Mouse (Mus musculus) liver, embryonic 12.5 days (tissue): Measurements from ENCODE around the gene Thsd7b. TPM values are rescaled to one million over a fixed set of nuclear protein-coding genes. Genes with fewer than 3 reads are reported as not detected.

ENCODE experiments used
- ATAC-seq: fragments of 200-750 bp; cut with Nextera tagmentation; 2 replicates; pipeline ENCODE4 v1.8.0; 2017; ENCODE audit warnings: moderate number of reproducible peaks, mild to moderate bottlenecking, moderate library complexity
- H3K27ac ChIP-seq: fragments of 300-500 bp; sonication (generic); 2 replicates; pipeline ENCODE4 v1.5.1; 2016; ENCODE audit warnings: mild to moderate bottlenecking
- H3K27me3 ChIP-seq: fragments of 300-500 bp; sonication (generic); replicated peaks from 2 replicates; pipeline ENCODE4 v1.6.1; 2016; ENCODE audit warnings: mild to moderate bottlenecking, moderate library complexity
- H3K36me3 ChIP-seq: fragments of 300-500 bp; sonication (generic); 2 replicates; pipeline ENCODE4 v1.6.1; 2016; ENCODE audit warnings: mild to moderate bottlenecking, moderate library complexity
- H3K4me1 ChIP-seq: fragments of 300-500 bp; sonication (generic); 2 replicates; pipeline ENCODE4 v1.6.1; 2016
- H3K4me2 ChIP-seq: fragments of 300-500 bp; sonication (generic); 2 replicates; pipeline ENCODE4 v1.6.1; 2016; ENCODE audit warnings: mild to moderate bottlenecking, moderate library complexity
- H3K4me3 ChIP-seq: fragments of 300-500 bp; sonication (generic); 2 replicates; pipeline ENCODE4 v1.5.1; 2016; ENCODE audit warnings: mild to moderate bottlenecking, moderate library complexity
- H3K9ac ChIP-seq: fragments of 300-500 bp; sonication (generic); 2 replicates; pipeline ENCODE4 v1.6.1; 2016; ENCODE audit warnings: mild to moderate bottlenecking, moderate library complexity
- H3K9me3 ChIP-seq: fragments of 300-500 bp; sonication (generic); replicated peaks from 2 replicates; pipeline ENCODE4 v1.6.1; 2016; ENCODE audit warnings: mild to moderate bottlenecking, moderate library complexity
- WGBS: fragments of 180-500 bp; shearing (Covaris S2); methylation state at CpG from one replicate; pipeline ENCODE4 v1.1.7; 2016; ENCODE audit not compliant: insufficient replicate concordance; 5-methylcytosine and 5-hydroxymethylcytosine counted together
- polyA plus RNA-seq: library from polyadenylated mRNA; unstranded; fragments of >200 nt; fragmentation: Nextera tagmentation; extraction: Ambion mirVana; gene quantifications from 2 replicates; pipeline ENCODE4 v1.2.1, GENCODE M21; 2016

The Thsd7b gene
- polyA plus RNA-seq, 1 experiment from 2014 or later: 0.26 TPM

DNA sequence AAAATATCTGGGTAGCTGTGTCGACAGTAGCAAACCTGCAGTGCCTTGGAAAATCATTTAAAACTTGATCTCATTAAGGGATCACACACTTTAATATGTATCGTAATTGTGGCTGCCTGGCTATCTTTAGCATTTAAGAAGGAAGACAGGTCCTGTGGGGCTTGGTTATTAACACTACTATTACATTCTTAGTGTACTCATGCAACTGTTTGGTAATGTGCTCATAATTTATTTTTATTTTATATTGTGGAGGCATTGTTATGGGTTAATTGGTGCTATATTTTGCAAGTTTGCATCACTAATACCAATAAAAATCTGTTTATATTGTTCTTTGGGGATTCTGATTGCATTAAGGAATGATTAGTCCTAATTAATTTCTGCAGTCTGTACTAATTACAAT is 265.4 kb downstream of the Thsd7b start:
- no peak overlapping the region for H3K4me2 ChIP-seq
- no peaks in the 10 kb centered on the region for H3K36me3 ChIP-seq
- no peak for ATAC-seq
- no peak overlapping the region for H3K9ac ChIP-seq
- H3K27me3 ChIP-seq: no peaks in the 10 kb centered on the region
- H3K27ac ChIP-seq: no peak overlapping the region
- H3K4me1 ChIP-seq: no peaks in the 10 kb centered on the region
- H3K4me3 ChIP-seq: no peak overlapping the region
- 62% methylated on average over 2 of the region's 2 CpGs for WGBS
- H3K9me3 ChIP-seq: no peaks in the 10 kb centered on the region

DNA sequence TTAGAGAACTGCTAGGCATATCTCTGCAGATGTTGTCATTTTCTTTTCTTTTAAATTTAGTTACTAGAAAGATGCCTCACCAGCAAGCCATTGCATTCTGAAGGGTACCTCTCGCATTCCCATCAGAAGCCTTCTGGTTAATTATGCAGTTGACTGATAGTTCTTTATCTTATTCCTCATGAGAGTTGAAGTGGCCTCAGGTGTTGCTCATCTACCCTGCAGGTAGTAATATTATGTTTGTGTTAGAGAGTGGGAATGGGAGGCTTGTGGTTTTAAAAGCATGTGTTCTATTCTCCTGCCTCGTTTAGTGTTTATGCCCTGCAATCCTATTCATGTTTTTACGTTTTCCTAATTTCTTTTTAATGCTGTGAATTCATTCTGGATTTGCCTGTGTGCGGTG is 265.9 kb downstream of the Thsd7b start:
- Histone ChIP-seq H3K4me1 (no peaks in the 10 kb centered on the region), H3K4me2 (no peak overlapping the region), H3K36me3 (no peaks in the 10 kb centered on the region), H3K4me3 (no peak overlapping the region), H3K27me3 (no peaks in the 10 kb centered on the region), H3K9me3 (no peaks in the 10 kb centered on the region), H3K27ac (no peak overlapping the region), H3K9ac (no peak overlapping the region)
- no peak for ATAC-seq
- WGBS: 65% methylated on average over 4 of the region's 4 CpGs

DNA sequence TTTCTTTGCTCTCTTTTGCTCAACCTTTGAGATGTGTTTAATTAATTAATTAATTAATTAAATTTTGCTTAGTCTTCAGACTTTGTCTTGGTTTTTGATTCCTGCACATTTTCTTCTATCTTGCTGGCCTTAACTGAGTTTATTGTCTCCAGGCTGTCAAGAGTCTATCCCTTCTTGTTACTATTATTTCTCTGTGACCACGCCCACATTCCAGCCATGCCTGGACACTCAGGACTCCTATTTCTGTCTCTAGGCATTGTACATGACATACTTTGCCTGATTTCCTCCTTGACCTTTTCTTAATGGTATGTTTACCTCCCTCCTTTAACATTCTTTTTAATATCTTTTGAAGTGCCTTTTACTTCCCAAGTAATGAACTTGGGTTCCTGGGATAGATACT is 267.6 kb downstream of the Thsd7b start:
- H3K9ac ChIP-seq: no peak overlapping the region
- 31% methylated on average over 1 of the region's 1 CpGs for WGBS
- no peaks in the 10 kb centered on the region for H3K36me3 ChIP-seq
- H3K4me2 ChIP-seq: no peak overlapping the region
- ATAC-seq: no peak
- H3K27ac ChIP-seq: no peak overlapping the region
- no peak overlapping the region for H3K4me3 ChIP-seq
- no peaks in the 10 kb centered on the region for H3K27me3 ChIP-seq
- no peaks in the 10 kb centered on the region for H3K4me1 ChIP-seq
- H3K9me3 ChIP-seq: no peaks in the 10 kb centered on the region

DNA sequence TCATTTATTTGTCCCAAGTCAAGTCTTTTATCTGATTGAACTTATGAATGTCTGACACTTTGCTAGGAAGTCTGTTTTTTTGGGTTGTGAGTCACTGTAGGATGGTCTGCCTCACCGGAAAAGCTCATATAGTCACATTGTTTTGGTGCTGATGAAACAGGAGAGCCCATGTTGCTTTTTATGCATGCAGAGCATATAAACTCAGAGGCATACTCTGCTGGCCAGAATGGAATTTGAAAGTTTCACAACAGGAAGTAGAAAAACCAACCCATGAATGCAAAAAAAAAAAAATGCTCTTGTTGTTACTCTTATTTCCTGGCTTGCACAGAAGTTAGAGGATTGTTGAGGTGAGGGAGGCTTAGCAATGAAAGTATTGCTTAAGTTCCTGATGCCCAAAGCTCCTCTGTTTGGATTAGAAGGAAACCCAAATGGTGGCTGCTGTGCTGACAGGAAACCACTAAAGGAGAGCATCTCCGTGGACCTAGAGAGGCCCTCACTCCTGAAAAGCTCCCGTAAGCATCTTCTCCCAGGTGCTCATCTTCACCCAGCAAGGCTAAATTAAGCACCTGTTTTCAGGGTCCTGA is 269.6 kb downstream of the Thsd7b start:
- no peaks in the 10 kb centered on the region for H3K4me1 ChIP-seq
- H3K9me3 ChIP-seq: no peaks in the 10 kb centered on the region
- no peak overlapping the region for H3K4me3 ChIP-seq
- H3K27ac ChIP-seq: no peak overlapping the region
- no peaks in the 10 kb centered on the region for H3K27me3 ChIP-seq
- H3K36me3 ChIP-seq: no peaks in the 10 kb centered on the region
- H3K4me2 ChIP-seq: no peak overlapping the region
- ATAC-seq: no peak
- whole genome bisulfite sequencing: 45% methylated on average over 3 of the region's 3 CpGs
- H3K9ac ChIP-seq: no peak overlapping the region

DNA sequence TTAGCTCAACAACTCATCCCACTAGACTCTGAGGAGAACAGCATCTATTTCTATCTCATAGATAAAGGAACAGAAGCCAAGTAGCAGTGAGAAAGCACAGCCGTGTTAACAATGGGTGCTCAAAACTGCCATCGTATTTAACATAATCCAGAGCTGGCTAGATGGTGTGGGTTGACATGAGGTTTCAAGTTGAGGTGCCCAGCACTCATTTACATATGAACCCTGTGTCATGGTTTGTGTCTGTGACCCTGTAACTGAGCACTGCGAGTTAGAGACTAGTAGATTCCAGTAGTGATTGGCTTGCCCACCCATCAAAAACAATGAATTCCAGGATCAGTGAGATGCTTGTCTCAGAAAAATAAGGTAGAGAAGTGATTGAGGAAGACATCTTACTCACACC is 270.1 kb downstream of the Thsd7b start:
- H3K4me3 ChIP-seq: no peak overlapping the region
- WGBS: 59% methylated on average over 3 of the region's 3 CpGs
- H3K27ac ChIP-seq: no peak overlapping the region
- H3K4me1 ChIP-seq: no peaks in the 10 kb centered on the region
- no peaks in the 10 kb centered on the region for H3K27me3 ChIP-seq
- no peak for ATAC-seq
- no peak overlapping the region for H3K4me2 ChIP-seq
- no peaks in the 10 kb centered on the region for H3K36me3 ChIP-seq
- no peak overlapping the region for H3K9ac ChIP-seq
- no peaks in the 10 kb centered on the region for H3K9me3 ChIP-seq

DNA sequence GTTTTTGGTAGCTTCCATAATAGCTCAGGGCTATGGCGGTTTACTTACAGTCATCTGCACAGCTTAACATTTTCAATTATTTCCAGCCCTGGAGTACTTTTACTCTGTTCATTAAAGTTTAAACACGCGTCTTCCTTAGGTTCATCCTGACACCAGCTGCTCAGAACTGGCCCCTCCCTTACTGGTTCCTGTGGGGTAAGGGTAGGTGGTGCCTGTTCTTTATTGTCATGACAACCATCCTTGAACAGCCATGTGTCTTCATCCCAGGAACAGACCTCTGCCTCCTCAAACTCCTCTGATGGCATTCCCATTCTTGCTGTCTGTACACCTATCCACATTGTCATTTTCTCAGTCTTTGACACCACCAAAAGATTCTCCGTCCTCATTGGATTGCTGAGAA is 285.0 kb downstream of the Thsd7b start:
- no peak overlapping the region for H3K4me2 ChIP-seq
- WGBS: 75% methylated on average over 4 of the region's 4 CpGs
- H3K4me1 ChIP-seq: no peaks in the 10 kb centered on the region
- ATAC-seq: no peak
- no peak overlapping the region for H3K9ac ChIP-seq
- H3K27ac ChIP-seq: no peak overlapping the region
- H3K36me3 ChIP-seq: no peaks in the 10 kb centered on the region
- H3K4me3 ChIP-seq: no peak overlapping the region
- no peaks in the 10 kb centered on the region for H3K27me3 ChIP-seq
- no peaks in the 10 kb centered on the region for H3K9me3 ChIP-seq

DNA sequence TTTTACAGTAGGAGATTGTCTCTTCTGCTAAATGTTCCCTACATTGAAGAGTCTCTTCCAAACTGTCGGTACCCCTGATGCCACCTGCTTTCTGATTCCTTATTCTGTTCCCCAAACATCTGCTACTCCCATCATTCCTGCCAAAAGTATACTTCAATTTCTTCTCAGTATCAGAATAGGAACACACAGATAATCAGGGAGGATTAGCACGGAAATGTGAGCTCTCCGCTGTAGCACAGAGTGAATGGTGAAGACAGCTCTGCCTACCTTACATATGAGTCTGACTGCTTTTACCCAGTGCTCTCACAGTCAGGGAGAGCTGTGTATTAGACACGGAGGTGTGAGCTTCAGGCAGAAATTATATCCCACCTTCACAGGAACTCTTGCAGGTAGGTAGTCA is 286.0 kb downstream of the Thsd7b start:
- 73% methylated on average over 4 of the region's 4 CpGs for WGBS
- no peak overlapping the region for H3K4me3 ChIP-seq
- H3K4me1 ChIP-seq: no peaks in the 10 kb centered on the region
- no peaks in the 10 kb centered on the region for H3K27me3 ChIP-seq
- no peaks in the 10 kb centered on the region for H3K9me3 ChIP-seq
- H3K9ac ChIP-seq: no peak overlapping the region
- no peak for ATAC-seq
- H3K27ac ChIP-seq: no peak overlapping the region
- no peak overlapping the region for H3K4me2 ChIP-seq
- H3K36me3 ChIP-seq: no peaks in the 10 kb centered on the region

DNA sequence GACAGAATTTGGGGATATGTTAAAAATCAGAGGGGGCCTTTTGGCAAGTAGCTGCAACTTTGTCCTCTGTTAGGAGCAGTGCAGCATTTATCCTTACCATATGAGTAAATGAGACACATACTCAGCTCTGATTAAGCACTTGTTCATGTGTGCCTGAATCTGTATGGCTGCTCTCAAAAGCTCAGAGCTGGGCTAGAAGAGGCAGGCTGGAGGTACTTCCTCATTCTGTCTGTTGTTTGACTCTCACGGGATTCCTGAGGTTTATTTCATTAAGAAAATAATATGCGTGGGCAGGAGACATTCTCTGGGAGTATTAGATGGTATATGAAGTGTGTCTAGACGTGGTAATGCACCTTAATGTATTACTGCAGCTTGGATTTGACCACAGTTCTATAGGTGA is 286.7 kb downstream of the Thsd7b start:
- H3K36me3 ChIP-seq: no peaks in the 10 kb centered on the region
- no peak overlapping the region for H3K4me2 ChIP-seq
- ATAC-seq: no peak
- 40% methylated on average over 3 of the region's 3 CpGs for WGBS
- H3K27ac ChIP-seq: no peak overlapping the region
- H3K4me1 ChIP-seq: no peaks in the 10 kb centered on the region
- H3K9ac ChIP-seq: no peak overlapping the region
- no peak overlapping the region for H3K4me3 ChIP-seq
- no peaks in the 10 kb centered on the region for H3K27me3 ChIP-seq
- H3K9me3 ChIP-seq: no peaks in the 10 kb centered on the region

DNA sequence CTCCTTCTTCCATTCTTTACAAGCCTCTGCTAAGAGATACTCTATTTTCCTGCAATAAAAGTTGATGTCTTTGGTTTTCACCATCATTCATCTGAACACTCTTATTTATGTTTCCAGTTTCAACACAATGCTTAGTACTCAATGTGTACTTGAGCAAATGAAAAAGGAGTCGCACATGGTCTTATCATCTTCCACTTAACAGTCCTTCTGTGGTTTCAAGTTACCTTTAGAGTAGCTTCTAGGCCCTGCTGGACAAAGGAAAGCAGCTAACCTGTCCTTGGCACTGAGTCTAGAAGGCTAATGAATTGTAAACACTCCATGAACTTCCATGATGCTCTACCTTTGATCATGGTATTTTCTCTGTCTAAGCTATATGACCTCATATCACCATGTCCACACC is 289.6 kb downstream of the Thsd7b start:
- Histone ChIP-seq H3K4me2 (no peak overlapping the region), H3K4me1 (no peaks in the 10 kb centered on the region), H3K27ac (no peak overlapping the region), H3K9me3 (no peaks in the 10 kb centered on the region), H3K4me3 (no peak overlapping the region), H3K27me3 (no peaks in the 10 kb centered on the region), H3K36me3 (no peaks in the 10 kb centered on the region), H3K9ac (no peak overlapping the region)
- no peak for ATAC-seq
- WGBS: 58% methylated on average over 1 of the region's 1 CpGs

DNA sequence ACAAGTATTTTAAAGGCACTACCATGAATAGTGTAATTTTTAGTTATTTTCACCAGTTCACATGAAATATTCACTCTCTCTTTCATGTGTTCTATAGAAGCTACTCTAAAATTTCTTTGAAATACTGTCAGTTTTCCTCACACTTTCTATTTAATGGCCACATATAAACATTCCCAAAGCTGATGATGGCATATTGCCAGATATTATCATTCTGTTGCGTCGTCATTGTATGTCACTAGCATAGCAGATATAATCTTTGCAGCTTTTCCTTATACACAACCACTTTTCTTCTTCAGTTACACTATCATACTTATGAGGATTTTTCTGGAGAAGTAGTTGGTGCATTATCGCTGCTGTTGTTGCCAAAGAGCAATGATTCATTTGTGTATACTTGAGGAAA is 297.4 kb downstream of the Thsd7b start:
- no peak overlapping the region for H3K27ac ChIP-seq
- no peaks in the 10 kb centered on the region for H3K4me1 ChIP-seq
- 72% methylated on average over 3 of the region's 3 CpGs for WGBS
- ATAC-seq: no peak
- H3K36me3 ChIP-seq: no peaks in the 10 kb centered on the region
- no peak overlapping the region for H3K4me3 ChIP-seq
- H3K27me3 ChIP-seq: no peaks in the 10 kb centered on the region
- H3K9ac ChIP-seq: no peak overlapping the region
- H3K4me2 ChIP-seq: no peak overlapping the region
- H3K9me3 ChIP-seq: no peaks in the 10 kb centered on the region

DNA sequence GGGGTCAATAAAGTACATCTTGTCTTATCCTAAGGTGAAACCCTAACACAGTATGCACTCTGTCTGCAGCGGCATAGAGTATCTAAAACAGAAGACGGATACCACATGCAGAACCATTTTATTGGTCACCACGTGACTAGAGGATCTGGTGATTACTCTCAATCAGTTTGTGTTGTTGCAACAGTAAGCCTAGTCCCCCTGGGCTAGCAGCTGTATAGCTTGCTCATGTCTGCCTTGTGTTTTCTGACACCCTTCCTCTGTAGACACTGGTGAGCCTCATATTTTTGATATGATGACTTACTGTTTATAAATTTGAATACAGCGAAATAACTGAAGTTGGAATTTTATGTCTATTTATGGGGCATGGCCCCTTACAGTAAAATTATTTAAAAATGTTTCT is 306.9 kb downstream of the Thsd7b start:
- Histone ChIP-seq H3K9me3 (no peaks in the 10 kb centered on the region), H3K4me1 (no peaks in the 10 kb centered on the region), H3K27ac (no peak overlapping the region), H3K4me3 (no peak overlapping the region), H3K27me3 (no peaks in the 10 kb centered on the region), H3K36me3 (no peaks in the 10 kb centered on the region), H3K4me2 (no peak overlapping the region), H3K9ac (no peak overlapping the region)
- 74% methylated on average over 4 of the region's 4 CpGs for WGBS
- no peak for ATAC-seq

DNA sequence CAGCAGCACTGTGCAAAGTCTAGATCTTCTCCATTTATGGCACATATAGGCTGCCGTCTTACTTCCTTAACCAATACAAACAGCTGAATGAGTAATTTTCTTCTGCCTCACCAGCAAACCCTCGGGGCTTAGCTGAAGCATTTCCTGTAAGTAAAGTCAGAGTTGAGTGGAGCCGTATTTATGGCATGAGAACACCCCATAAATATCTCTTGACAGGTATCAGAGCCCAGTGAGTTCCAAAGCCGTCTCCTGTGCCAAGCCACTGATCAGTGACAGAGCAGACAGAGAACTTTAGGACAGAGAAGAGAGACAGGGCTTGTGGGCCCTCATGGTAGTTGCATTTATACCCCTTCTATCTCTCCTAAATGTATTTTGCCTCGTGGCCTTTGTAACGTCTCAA is 313.5 kb downstream of the Thsd7b start:
- Histone ChIP-seq H3K27me3 (no peaks in the 10 kb centered on the region), H3K4me1 (no peaks in the 10 kb centered on the region), H3K36me3 (no peaks in the 10 kb centered on the region), H3K4me3 (no peak overlapping the region), H3K9me3 (no peaks in the 10 kb centered on the region), H3K4me2 (no peak overlapping the region), H3K27ac (no peak overlapping the region), H3K9ac (no peak overlapping the region)
- 51% methylated on average over 6 of the region's 6 CpGs for WGBS
- no peak for ATAC-seq

DNA sequence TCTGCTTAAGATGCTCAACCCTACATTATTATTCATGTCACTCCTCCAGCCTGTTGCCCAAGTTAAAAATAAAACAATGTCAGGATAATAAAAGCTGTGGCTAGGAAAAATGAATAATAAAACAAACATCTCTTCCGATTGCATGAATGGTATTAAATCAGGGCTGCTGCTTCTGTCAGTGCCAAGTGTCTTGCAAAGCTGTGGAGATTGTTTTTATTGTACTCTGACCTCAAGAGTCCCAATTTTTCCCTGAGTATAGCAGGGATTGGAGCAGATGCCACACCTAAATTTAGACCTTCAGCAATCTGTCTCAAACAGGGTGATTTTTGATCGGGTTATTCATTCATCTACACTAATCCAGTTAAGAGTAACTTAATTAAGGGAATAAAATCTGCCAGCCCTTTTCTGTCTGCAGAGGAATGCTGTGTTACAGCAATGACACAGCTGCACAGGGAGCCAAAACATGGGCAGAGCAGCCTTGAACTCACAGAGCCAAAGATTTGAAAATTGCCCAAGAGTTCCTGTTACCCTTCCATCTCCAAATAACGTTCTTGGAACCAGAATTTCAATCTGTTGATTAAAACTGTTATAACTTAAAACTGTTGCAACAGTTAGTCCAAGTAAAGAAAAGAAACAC is 316.4 kb downstream of the Thsd7b start:
- Histone ChIP-seq H3K4me2 (no peak overlapping the region), H3K4me1 (no peaks in the 10 kb centered on the region), H3K27ac (no peak overlapping the region), H3K27me3 (no peaks in the 10 kb centered on the region), H3K9me3 (no peaks in the 10 kb centered on the region), H3K9ac (no peak overlapping the region), H3K36me3 (no peaks in the 10 kb centered on the region), H3K4me3 (no peak overlapping the region)
- 70% methylated on average over 3 of the region's 3 CpGs for WGBS
- no peak for ATAC-seq
